In genomic region chr9:22677132-22677829, GRCm38 (mm10) we compare ENCODE assay signal across 19 mouse cellular contexts.
"Had no signal": no experiment of that assay in that cellular context is flagged by ENCODE, and none has a peak within 500 bp of the region (broad histone marks: within the 10 kb centered on the region; RNA-seq: fewer than 3 reads in every experiment).

No protein-coding gene starts in this region.

- DNase-seq: lung, adult 18-20 months; lung, embryonic 14.5 days; lung, postnatal 10 days; lung, postnatal 4 days; retina, postnatal 1 day; right cerebral cortex, adult 18-20 months; right cerebral cortex, postnatal 25 days; thymus, adult 2 months; thymus, postnatal 25 days; thymus, postnatal 4 days had no signal

- H3K36me3 ChIP-seq: midbrain, embryonic 10.5 days; midbrain, embryonic 13.5 days; midbrain, embryonic 15.5 days; neural tube, embryonic 13.5 days; neural tube, embryonic 15.5 days; stomach, embryonic 15.5 days had no signal

- H3K4me3 ChIP-seq: midbrain, embryonic 10.5 days; midbrain, embryonic 13.5 days; midbrain, embryonic 15.5 days; myocyte; neural tube, embryonic 13.5 days; neural tube, embryonic 15.5 days; stomach, embryonic 15.5 days had no signal

- H3K27me3 ChIP-seq: midbrain, embryonic 13.5 days; midbrain, embryonic 15.5 days; neural tube, embryonic 13.5 days; neural tube, embryonic 15.5 days; stomach, embryonic 15.5 days had no signal

- H3K4me1 ChIP-seq: midbrain, embryonic 13.5 days; midbrain, embryonic 15.5 days; neural tube, embryonic 15.5 days; stomach, embryonic 15.5 days had no signal

- H3K9ac ChIP-seq: liver, embryonic 14.5 days; lung, embryonic 14.5 days; midbrain, embryonic 13.5 days; midbrain, embryonic 15.5 days; neural tube, embryonic 13.5 days; neural tube, embryonic 15.5 days; stomach, embryonic 15.5 days had no signal

- H3K27ac ChIP-seq: liver, embryonic 14.5 days; midbrain, embryonic 13.5 days; midbrain, embryonic 15.5 days; neural tube, embryonic 13.5 days; neural tube, embryonic 15.5 days; stomach, embryonic 15.5 days; stomach, postnatal 0 days had no signal

- H3K9me3 ChIP-seq: midbrain, embryonic 10.5 days; midbrain, embryonic 13.5 days; midbrain, embryonic 15.5 days; neural tube, embryonic 13.5 days; neural tube, embryonic 15.5 days; stomach, embryonic 15.5 days had no signal

- H3K4me2 ChIP-seq: lung, embryonic 14.5 days; midbrain, embryonic 13.5 days; midbrain, embryonic 15.5 days; neural tube, embryonic 13.5 days; neural tube, embryonic 15.5 days; stomach, embryonic 15.5 days had no signal
